Mouse (Mus musculus) macrophage (primary cell): ENCODE data around the gene Hs1bp3. TPM values are rescaled to one million over a fixed set of nuclear protein-coding genes. Genes with fewer than 3 reads are reported as not detected.

ENCODE experiments used
- H3K27ac ChIP-seq: fragments of 350-480 bp; formaldehyde crosslinking; 2 replicates; pipeline ENCODE4 v1.9.0; 2021
- H3K36me3 ChIP-seq: fragments of 350-480 bp; formaldehyde crosslinking; 2 replicates; pipeline ENCODE4 v1.9.0; 2021; ENCODE audit errors: inconsistent target
- H3K4me3 ChIP-seq: fragments of 350-480 bp; formaldehyde crosslinking; 2 replicates; pipeline ENCODE4 v1.9.0; 2021; ENCODE audit errors: inconsistent target
- H3K79me2 ChIP-seq: fragments of 350-480 bp; formaldehyde crosslinking; 2 replicates; pipeline ENCODE4 v1.9.0; 2021; ENCODE audit errors: inconsistent target
- WGBS: methylation state at CpG from one replicate; pipeline ENCODE4 v1.1.7; 2026; ENCODE audit warnings: inconsistent platforms; ENCODE audit not compliant: missing documents; 5-methylcytosine and 5-hydroxymethylcytosine counted together
- polyA plus RNA-seq: library from polyadenylated mRNA; stranded (reverse); fragments of 250-400 nt; gene quantifications from 3 replicates; pipeline ENCODE4 v1.2.4, GENCODE M21; 2018; ENCODE audit warnings: inconsistent platforms

Hs1bp3 gene
- polyA plus RNA-seq, 1 experiment from 2014 or later: 40.0 TPM

DNA sequence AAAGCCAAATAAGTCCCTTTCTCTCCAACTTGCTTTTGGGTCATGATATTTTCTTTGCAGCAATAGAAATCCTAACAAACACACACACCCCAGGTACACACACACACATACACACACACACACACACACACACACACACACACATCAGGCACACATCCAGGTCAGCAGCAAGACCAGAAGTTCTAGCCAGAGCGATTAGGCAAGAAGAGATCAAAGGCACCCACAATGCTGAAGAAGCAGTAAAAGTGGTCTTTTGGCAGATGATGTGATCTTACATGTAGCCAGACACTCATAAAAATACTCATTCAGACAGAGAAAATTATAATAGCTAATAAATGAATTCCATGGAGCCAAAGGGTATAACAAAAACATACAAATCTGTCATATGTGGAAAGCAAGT lies 41.0 kb downstream of the Hs1bp3 start:
- Histone ChIP-seq H3K79me2 (no peaks in the 10 kb centered on the region), H3K27ac (no peak overlapping the region), H3K36me3 (no peaks in the 10 kb centered on the region), H3K4me3 (no peak overlapping the region)
- 100% methylated on average over 1 of the region's 1 CpGs for WGBS

DNA sequence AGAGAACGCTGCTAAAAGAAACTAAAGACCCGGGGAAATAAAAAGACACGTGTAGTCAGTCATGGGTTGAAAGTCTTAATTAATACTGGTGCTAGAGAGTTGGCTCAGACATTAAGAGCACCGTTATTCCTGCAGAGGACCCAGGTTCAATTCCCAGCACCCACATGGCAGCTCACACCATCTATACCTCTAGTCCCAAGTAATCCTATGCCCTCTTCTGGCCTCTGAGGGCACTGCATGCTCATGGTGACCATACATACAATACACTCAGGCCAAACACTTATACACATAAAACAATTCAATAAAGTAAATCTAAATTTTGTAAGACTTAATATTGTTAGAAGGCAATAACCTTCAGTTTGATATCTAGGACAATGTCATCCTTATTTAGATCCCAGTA lies 41.8 kb downstream of the Hs1bp3 start:
- no peaks in the 10 kb centered on the region for H3K36me3 ChIP-seq
- H3K79me2 ChIP-seq: no peaks in the 10 kb centered on the region
- H3K4me3 ChIP-seq: no peak overlapping the region
- no peak overlapping the region for H3K27ac ChIP-seq
- WGBS: 97% methylated on average over 4 of the region's 4 CpGs

GRCm38 (mm10) chr12:8357449-8357848 lies 44.2 kb downstream of the Hs1bp3 start:
- H3K27ac ChIP-seq: no peak overlapping the region
- WGBS: 27% methylated on average over 5 of the region's 5 CpGs
- no peak overlapping the region for H3K4me3 ChIP-seq
- no peaks in the 10 kb centered on the region for H3K36me3 ChIP-seq
- no peaks in the 10 kb centered on the region for H3K79me2 ChIP-seq

- no peak overlapping the region for H3K4me3 ChIP-seq
- no peak overlapping the region for H3K27ac ChIP-seq
- WGBS: 92% methylated on average over 5 of the region's 5 CpGs
- H3K36me3 ChIP-seq: no peaks in the 10 kb centered on the region
- H3K79me2 ChIP-seq: no peaks in the 10 kb centered on the region
Measured at GRCm38 (mm10) chr12:8358344-8358966, 45.2 kb downstream of the Hs1bp3 start.

DNA sequence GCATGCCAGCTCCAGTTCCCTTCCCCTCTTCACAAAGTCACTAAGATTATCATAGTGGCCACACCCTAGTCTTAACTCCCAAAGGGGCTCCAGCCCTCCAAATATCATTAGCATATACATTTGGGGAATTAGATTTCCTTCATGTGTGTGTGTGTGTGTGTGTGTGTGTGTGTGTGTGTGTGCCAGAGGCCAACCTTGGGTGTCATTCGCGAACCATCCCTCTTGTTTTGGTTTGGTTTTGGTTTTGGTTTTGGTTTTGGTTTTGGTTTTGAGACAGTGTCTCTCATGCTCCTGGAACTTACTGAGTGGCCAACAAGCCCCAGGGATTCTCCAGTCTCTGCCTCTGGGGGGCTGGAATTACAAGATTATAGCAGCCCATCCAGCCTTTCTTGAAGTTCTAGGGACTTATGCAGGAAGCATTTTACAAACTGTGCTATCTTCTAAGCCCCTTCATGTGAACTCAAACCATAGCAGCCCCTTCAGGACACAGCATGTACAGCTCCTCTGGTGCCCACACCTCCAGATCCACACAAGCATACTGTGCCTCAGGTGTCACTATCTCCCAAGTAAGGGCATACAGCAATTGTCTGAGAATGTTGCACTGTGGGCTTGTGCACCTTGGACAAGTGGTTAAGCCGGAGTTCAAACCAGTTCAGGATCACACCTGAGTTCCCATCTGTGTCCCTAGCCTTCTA lies 46.3 kb downstream of the Hs1bp3 start:
- no peaks in the 10 kb centered on the region for H3K36me3 ChIP-seq
- no peak overlapping the region for H3K27ac ChIP-seq
- no peaks in the 10 kb centered on the region for H3K79me2 ChIP-seq
- 55% methylated on average over 3 of the region's 3 CpGs for WGBS
- H3K4me3 ChIP-seq: no peak overlapping the region

- no peaks in the 10 kb centered on the region for H3K79me2 ChIP-seq
- no peak overlapping the region for H3K27ac ChIP-seq
- H3K4me3 ChIP-seq: no peak overlapping the region
- WGBS: 89% methylated on average over 5 of the region's 5 CpGs
- no peaks in the 10 kb centered on the region for H3K36me3 ChIP-seq
Measured at GRCm38 (mm10) chr12:8361866-8362265, 48.6 kb downstream of the Hs1bp3 start.

DNA sequence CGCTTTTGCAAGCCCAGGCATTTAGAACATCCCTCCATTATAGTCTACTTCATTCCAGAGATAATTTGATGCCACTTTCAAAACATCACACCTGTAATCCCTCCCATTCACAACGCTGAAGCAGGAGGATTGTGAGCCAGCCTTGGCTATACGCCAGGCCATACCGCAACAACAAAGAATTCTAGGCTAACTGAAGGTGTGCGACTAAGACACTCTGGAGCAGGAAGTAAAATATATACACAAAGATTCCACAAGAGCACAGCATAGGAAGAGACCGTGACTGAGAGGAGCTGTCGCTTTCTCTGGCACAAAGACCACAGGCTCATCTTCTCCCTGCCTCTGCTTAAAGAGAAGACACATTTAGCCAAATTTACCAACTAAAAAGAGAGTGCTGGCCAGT lies 49.2 kb downstream of the Hs1bp3 start:
- Histone ChIP-seq H3K4me3 (no peak overlapping the region), H3K79me2 (no peaks in the 10 kb centered on the region), H3K27ac (no peak overlapping the region), H3K36me3 (no peaks in the 10 kb centered on the region)
- 92% methylated on average over 7 of the region's 7 CpGs for WGBS

DNA sequence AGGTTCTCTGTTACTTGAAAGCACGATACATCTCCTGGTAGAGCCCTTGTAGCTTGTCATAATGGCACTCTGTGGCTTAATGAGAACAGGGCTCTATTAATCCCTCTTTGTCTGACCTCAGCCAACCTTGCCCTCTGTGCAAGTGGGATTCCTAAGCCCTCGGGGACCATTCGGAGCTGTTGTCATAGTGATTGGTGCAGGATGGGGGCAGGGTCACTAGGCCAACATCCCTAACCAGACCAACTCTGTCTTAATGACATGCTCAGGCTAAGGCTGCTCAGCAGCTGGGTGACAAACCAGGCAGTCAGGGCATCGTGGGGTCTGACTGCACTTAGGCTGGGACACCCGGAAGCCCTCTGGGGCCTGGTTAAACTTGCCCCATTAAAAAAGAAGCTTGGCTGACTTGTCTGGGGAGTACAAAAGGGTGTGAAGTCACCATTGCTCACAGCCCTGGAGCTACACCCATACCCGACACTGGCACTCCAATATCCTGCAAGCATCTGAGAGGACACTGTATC lies 51.1 kb downstream of the Hs1bp3 start:
- no peaks in the 10 kb centered on the region for H3K36me3 ChIP-seq
- no peaks in the 10 kb centered on the region for H3K79me2 ChIP-seq
- WGBS: 97% methylated on average over 6 of the region's 6 CpGs
- no peak overlapping the region for H3K4me3 ChIP-seq
- H3K27ac ChIP-seq: no peak overlapping the region

DNA sequence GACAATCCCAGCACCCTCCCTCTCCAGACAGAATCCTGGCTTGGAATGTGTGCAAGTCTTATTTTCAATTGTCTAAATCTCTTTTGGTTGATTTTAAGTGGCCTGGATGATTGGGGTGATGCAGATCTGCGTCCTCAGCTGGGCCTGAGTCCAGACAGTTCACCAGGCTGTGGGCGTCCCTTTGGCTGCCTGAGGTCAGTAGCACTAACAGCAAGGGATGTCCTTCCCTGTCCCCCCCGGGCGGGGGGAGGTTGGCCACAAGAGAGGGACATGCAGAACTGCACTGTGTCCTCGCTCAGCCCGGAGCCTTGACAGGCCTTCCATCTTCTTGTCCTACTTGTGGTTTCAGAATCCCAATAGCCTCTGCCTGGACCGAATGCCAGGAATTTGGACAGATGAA lies 52.1 kb downstream of the Hs1bp3 start:
- 97% methylated on average over 7 of the region's 7 CpGs for WGBS
- no peaks in the 10 kb centered on the region for H3K36me3 ChIP-seq
- H3K27ac ChIP-seq: no peak overlapping the region
- H3K4me3 ChIP-seq: no peak overlapping the region
- H3K79me2 ChIP-seq: no peaks in the 10 kb centered on the region

- Histone ChIP-seq H3K4me3 (no peak overlapping the region), H3K79me2 (no peaks in the 10 kb centered on the region), H3K27ac (no peak overlapping the region), H3K36me3 (no peaks in the 10 kb centered on the region)
- WGBS: 72% methylated on average over 5 of the region's 5 CpGs
Measured at GRCm38 (mm10) chr12:8365905-8366576, 52.8 kb downstream of the Hs1bp3 start.

GRCm38 (mm10) chr12:8366688-8367087 lies 53.5 kb downstream of the Hs1bp3 start:
- WGBS: 92% methylated on average over 3 of the region's 3 CpGs
- no peaks in the 10 kb centered on the region for H3K79me2 ChIP-seq

GRCm38 (mm10) chr12:8371746-8372510 lies 58.7 kb downstream of the Hs1bp3 start:
- H3K4me3 ChIP-seq: no peak overlapping the region
- no peaks in the 10 kb centered on the region for H3K79me2 ChIP-seq
- WGBS: 58% methylated on average over 5 of the region's 5 CpGs
- no peak overlapping the region for H3K27ac ChIP-seq
- no peaks in the 10 kb centered on the region for H3K36me3 ChIP-seq

More at GRCm38 (mm10) chr12:8366688-8367087, 53.5 kb downstream of the Hs1bp3 start:
- no peak overlapping the region for H3K27ac ChIP-seq
- H3K36me3 ChIP-seq: no peaks in the 10 kb centered on the region
- H3K4me3 ChIP-seq: no peak overlapping the region

GRCm38 (mm10) chr12:8372511-8373180 lies 59.4 kb downstream of the Hs1bp3 start:
- no peaks in the 10 kb centered on the region for H3K36me3 ChIP-seq
- 89% methylated on average over 7 of the region's 7 CpGs for WGBS

DNA sequence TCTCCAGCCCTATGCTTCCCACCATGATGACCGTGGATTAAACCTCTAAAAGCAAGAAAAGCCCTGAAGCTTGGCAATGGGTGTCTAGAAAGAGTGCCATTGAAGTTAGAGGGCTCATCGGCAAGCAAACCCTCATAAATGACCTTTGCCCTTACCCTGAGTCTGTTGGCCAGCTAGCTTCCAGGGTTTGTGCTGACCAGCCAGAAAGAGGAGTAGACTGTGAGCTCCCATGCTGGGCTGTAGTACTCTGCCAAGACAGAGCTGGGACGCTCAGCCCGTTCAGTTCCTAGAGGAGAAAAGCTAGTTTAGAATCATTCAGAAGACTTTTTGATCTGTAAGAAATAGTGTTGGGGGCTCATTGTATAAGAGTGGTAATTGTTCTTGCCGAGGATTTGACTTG lies 60.5 kb downstream of the Hs1bp3 start:
- Histone ChIP-seq H3K36me3 (no peaks in the 10 kb centered on the region), H3K27ac (no peak overlapping the region), H3K4me3 (no peak overlapping the region), H3K79me2 (no peaks in the 10 kb centered on the region)
- 89% methylated on average over 5 of the region's 5 CpGs for WGBS

More at GRCm38 (mm10) chr12:8372511-8373180, 59.4 kb downstream of the Hs1bp3 start:
- H3K4me3 ChIP-seq: no peak overlapping the region
- no peak overlapping the region for H3K27ac ChIP-seq
- H3K79me2 ChIP-seq: no peaks in the 10 kb centered on the region
